Mouse (Mus musculus) lung, postnatal 0 days (tissue): ENCODE measurements around the gene Plekhh2.

Source experiments
- CTCF ChIP-seq: IDR thresholded peaks from 2 replicates; pipeline ENCODE4 v1.5.1; 2016; ENCODE audit warnings: antibody characterized with exemption, mild to moderate bottlenecking
- EP300 ChIP-seq: IDR thresholded peaks from 2 replicates; pipeline ENCODE4 v1.6.1; 2016; ENCODE audit warnings: antibody characterized with exemption, mild to moderate bottlenecking, control low read depth

GRCm38 (mm10) chr17:84645119-84645518 lies 133.4 kb downstream of the Plekhh2 start:
- TF ChIP-seq CTCF = no peak
- no peak for TF ChIP-seq EP300
